Mouse (Mus musculus): ENCODE data around the gene Eps8. TPM values are rescaled to one million over a fixed set of nuclear protein-coding genes. Genes with fewer than 3 reads are reported as not detected.

Eps8 gene
- polyA plus RNA-seq, 1 experiment from 2014 or later: 10.0 TPM

- H3K9ac ChIP-seq (replicated peaks; ENCODE audit: low read length): 0 out of 2 replicates have a peak overlapping the region, but pooled peaks have one; percentile 13
- no peaks in the 10 kb centered on the region for H3K9me3 ChIP-seq (replicated peaks; ENCODE audit: control insufficient read depth, low read length)
- no peaks in the 10 kb centered on the region for H3K4me1 ChIP-seq (ENCODE audit: control insufficient read depth, insufficient read depth, low read length)
- H3K4me3 ChIP-seq (ENCODE audit: low read depth, low read length): no peak overlapping the region
- 34% methylated on average over 14 of the region's 14 CpGs for WGBS
- no peak overlapping the region for H3K4me2 ChIP-seq (ENCODE audit: low read depth, low read length)
- H3K27ac ChIP-seq (replicated peaks; ENCODE audit: low read depth, low read length): no peak overlapping the region
- peak; percentile 77 for ATAC-seq (replicated peaks; ENCODE audit: insufficient number of reproducible peaks, low FRiP score, low TSS enrichment, low read depth)
- no peaks in the 10 kb centered on the region for H3K36me3 ChIP-seq (replicated peaks; ENCODE audit: control insufficient read depth, insufficient read depth, low read depth, low read length)
- no peaks in the 10 kb centered on the region for H3K27me3 ChIP-seq (ENCODE audit: control insufficient read depth, insufficient read depth, low read length)
- peak; percentile 52 for DNase-seq (ENCODE audit: low spot score)
Measured at GRCm38 (mm10) chr6:137433521-137434137, 221.0 kb downstream of the Eps8 start.

Other genes starting within 250 kb of the Eps8 start
- 280 and 283 TPM in 2 replicates for gene Strap, start 80.2 kb upstream of the Eps8 start, polyA plus RNA-seq (2014; fragmentation: Nextera tagmentation; extraction: Ambion mirVana)
- gene Dera, start 99.7 kb upstream of the Eps8 start, polyA plus RNA-seq (2014; fragmentation: Nextera tagmentation; extraction: Ambion mirVana): 64.7 and 74.5 TPM in 2 replicates

Data from embryonic facial prominence, embryonic 11.5 days (tissue).